Mouse (Mus musculus): ENCODE results near the gene Aldh3a2.
"Not testable (repeated sequence)": the region's sequence is repeated elsewhere in the genome, so short reads cannot be mapped to it uniquely, and the experiment has no call there.

The Aldh3a2 gene

DNA sequence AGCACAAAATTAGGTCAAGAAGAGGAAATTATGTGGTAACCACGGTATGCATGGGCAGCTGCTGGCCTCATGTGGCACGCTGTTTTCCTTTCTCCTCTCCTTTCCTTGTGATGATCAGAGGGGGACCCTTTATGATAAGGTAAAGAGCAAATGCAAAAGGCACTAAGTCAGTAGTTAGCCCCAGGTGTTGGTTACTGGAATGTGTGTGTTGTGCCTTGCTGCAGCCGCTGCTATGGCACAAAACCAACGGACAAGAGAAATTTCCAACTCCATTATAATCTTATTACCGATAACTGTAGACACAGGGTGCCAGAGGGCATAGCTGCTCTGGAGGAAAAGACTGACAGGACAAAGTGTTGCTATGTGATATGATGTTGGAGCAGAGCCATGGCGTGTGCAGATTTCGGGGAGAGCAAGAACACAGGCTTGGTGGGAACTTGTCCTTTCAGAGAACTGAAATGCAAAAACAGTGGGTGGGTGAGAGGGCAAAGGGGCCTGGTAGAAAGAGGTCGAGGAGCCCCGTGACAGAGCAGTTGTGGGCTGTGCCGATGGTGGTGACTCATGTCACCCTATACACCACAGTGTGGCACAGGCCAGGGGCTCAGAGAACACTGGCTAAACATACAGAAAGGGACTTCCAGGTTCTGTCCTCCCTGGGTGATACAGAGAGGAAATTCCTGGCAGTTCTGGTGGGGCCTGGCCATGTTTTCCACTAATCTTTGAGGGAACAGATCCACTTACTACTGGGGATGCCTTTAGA, 59.6 kb downstream of the Aldh3a2 start, which contains the start of gene Aldh3a1:
Gene Aldh3a1 (plus strand): TSS at position 51 of the 760 bp plus-strand sequence.
- no peak for DNase-seq

- DNase-seq: peak; percentile 67
Observed at GRCm38 (mm10) chr11:61206136-61206535, 61.1 kb downstream of the Aldh3a2 start.

DNA sequence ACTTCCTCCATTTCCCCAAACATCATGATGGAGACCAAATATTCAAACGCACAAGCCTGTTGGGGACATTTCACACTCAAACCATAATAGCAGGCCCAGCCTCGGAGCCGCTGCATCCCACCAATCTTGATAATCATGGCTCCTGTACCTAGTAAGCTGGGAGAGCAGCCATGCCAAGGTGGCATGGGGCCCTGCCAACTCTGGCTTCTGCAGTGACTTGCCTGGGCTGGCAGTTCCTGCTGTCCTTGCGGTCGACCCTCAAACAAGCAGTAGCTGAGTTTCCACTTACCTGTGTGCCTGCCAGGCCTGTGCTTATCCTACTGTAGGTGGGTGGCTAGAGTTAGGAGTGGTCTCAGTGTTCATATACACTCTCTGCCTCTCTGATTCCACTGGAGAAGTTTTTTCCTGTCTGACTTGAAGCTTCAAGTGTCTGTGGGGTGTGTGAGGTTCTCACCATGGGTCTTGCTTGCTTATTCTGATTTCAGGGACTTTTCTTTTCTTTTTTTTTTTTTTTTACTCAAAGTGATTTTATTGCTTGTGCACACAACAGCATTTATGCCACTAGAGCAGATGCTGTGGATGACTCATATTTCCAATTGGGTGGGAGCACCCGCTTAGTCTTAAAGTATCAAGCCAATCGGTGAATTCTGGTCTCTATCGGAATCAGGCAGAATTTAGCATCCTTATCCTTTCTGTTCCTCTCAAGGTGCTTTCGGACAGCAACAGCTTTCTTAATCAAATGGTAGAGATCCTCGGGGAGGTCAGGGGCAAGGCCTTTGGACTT, 61.9 kb downstream of the Aldh3a2 start:
- no peak for DNase-seq

GRCm38 (mm10) chr11:61202810-61203209, 64.5 kb downstream of the Aldh3a2 start:
- no peak for DNase-seq

DNA sequence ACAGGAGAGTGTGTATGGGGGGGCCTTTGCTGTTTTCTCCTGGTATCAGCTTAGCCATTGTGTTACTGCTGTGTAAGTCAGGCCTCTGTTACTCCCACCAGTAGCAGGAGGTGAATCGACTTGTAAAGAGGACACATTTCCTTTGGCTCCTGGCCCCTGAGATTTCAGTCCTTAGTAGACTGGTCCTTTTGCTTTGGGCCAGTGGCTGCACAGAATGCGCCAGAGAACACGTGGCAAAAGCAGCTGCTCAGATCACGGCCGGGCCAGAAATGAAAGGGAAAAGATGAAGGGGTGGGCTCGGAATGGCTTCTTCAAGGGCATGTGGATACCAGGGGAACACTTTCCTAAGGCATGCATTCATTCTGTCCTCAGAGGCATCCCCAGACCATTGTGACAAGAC, 65.1 kb downstream of the Aldh3a2 start:
- DNase-seq: no peak

GRCm38 (mm10) chr11:61199620-61200362, 67.5 kb downstream of the Aldh3a2 start:
- peak; percentile 28 for DNase-seq

DNA sequence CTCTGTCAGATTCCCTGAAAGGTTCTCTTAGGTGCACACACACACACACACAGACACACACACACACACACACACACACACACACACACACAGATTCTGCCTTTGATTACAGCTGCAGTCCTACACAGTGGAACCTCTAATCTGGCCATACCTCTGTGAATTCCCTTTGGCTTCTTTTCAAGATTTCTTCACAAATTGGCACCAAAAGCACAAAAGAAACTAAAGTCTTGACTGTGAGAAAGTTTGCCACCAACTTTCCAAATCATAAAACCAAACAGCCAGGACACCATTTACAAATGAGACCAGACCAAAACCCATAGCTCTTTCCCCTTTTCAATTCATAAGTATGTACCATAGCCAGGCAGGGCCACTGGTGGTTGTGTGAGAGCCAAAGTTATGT, 69.3 kb downstream of the Aldh3a2 start:
- no peak for DNase-seq

GRCm38 (mm10) chr11:61196616-61197353, 70.5 kb downstream of the Aldh3a2 start:
- DNase-seq: no peak

DNA sequence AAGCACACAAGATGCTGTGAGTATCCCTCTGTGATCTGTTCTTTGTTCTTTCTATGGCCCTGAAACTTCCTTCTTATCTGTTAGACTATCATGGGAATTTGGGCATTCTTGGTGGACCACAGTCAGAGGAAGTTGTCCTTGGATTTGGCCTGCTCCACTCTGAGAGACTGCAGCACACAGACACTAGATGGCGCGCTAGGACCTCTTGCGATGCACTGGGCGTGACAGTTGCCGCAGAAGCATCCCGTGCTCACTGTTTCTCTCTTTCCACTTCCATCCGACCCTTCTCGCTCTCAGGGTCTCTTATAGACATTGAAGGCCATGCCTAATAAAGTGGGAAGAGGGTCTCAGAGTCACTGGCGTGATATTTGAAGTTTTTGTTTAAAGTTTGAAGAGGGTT, 73.9 kb downstream of the Aldh3a2 start:
- peak; percentile 93 for DNase-seq

DNA sequence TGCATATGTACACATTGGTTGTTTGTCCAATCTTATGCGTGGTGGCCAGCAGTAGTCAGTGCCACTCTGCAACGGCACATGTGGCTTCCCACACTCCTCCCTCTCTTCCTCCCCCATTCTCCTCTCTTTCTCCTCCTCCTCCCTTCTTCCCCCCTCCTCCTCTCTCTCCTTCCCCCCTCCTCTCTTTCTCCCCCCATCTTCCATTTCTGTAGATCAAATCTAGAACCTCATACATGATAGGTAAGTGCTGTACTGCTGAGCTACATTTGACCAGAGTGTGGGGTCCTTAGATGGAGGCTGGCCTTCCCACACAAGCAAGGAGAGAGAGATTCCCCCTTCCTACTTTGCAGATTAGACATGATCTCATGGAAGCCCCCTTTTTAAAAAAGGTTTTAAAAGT, 74.5 kb downstream of the Aldh3a2 start:
- no peak for DNase-seq

GRCm38 (mm10) chr11:61192123-61192522, 75.1 kb downstream of the Aldh3a2 start:
- DNase-seq: not testable (repeated sequence)

- no peak for DNase-seq
Observed at GRCm38 (mm10) chr11:61190776-61191175, 76.5 kb downstream of the Aldh3a2 start.

GRCm38 (mm10) chr11:61183820-61184219, 83.4 kb downstream of the Aldh3a2 start:
- DNase-seq: no peak

- no peak for DNase-seq
Observed at GRCm38 (mm10) chr11:61181624-61182023, 85.6 kb downstream of the Aldh3a2 start.

- no peak for DNase-seq
Observed at GRCm38 (mm10) chr11:61180361-61180760, 86.9 kb downstream of the Aldh3a2 start.

- DNase-seq: no peak
Observed at GRCm38 (mm10) chr11:61176321-61176720, 90.9 kb downstream of the Aldh3a2 start.

- no peak for DNase-seq
Observed at GRCm38 (mm10) chr11:61175778-61176177, 91.5 kb downstream of the Aldh3a2 start.

DNA sequence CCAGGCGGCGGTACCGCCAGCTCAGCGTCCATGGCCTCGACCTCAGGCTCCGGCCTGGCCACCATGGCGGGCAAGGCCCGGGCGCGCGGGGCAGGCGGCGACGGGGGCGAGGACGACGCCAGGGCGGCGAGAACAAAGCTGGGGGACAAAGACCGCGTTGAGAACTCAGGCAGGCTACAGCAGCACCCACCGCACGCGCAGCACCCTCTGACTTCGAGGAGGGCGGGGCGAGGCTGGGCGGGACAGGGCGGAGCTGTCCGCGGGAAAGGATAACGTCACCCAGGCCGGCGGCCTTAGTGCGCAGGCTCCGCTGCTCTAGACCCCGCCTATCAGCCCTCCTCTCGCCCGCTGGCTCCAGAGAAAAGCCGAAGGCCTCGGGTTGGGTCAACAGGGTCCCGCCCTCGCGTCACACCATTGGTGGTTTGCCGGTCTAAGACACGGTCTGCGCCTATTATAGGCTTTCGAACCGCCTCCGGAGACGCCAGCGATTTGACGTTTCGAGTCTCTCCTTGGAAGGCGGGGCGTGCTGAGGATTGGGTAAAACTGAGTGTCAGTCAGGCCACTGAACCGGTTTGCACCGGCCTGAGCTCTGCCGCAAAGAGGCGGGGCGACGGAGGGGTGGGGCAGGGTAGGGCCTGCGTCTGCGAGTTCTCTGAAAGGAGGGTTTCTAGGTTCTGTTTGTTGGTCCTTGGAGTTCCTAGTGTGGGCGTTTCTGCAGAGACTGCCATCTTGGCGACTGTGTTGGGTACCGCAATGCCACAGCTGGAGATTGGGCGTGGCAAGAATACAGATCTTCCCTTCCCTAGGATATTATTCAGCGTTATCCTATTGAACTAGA, 92.2 kb downstream of the Aldh3a2 start, which contains the start of gene Usp22:
Gene Usp22 (minus strand): TSS at position 235 of the 838 bp plus-strand sequence.
- DNase-seq: peak; percentile 100

DNA sequence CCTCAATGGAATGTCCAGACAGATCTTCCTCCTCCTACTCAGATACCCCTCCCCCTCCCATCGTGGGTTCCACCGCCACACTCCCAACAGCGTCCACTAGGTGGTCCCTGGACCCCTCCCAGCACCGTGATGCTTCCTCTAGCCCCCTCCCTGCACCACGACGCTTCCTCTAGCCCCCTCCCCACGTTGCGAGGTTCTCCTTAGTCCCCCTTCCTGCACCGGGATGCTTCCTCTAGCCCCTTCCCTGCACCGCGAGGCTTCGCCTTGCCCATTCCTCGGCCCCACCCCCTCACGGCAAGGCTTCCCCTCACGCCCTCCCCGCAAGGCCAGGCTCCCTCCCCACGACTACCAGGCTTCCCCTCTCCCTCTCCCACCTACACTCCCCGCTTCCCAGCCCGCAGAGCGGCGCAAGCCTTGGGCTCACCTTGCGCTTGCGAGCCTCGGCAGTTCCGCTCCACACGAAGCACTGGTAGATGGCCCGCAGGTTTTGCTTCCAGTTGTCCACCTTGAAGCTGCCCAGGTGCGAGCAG, 92.9 kb downstream of the Aldh3a2 start:
- peak; percentile 76 for DNase-seq

GRCm38 (mm10) chr11:61173477-61173876, 93.8 kb downstream of the Aldh3a2 start:
- DNase-seq: not testable (repeated sequence)

Measured in kidney, postnatal 10 days (tissue).